In the genomic region with DNA sequence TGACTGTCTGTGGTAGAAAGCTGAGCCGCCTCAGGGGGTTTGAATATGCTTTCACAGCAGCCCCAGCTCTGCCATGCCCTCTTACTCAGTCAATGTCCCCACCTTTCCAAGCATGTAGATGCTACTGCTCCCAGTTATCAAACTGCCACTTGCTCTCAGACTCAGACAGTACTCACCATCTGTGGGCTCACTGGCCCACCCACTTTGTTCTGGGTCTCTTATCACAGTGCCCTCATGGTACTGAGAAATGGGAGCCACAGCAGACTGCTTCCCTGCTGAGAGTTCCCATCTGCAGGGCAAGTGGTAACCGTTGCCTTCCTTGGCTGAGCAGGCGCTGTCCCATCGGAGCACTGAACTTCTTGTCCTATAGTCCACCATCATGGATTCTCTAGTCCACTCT, we compare ENCODE assay signal across 18 mouse cellular contexts.
DNase-seq lines count a peak whose midpoint lies in the region; ATAC-seq and TF ChIP-seq lines count a peak whose summit lies in the region.
"Had no signal": no experiment of that assay in that cellular context is flagged by ENCODE, and none has a peak within 500 bp of the region (broad histone marks: within the 10 kb centered on the region; RNA-seq: fewer than 3 reads in every experiment).

No protein-coding gene starts in this region.

- no peak overlapping the region for H3K4me3 ChIP-seq in hindbrain, embryonic 13.5 days
- no peak overlapping the region for H3K4me3 ChIP-seq in hindbrain, embryonic 11.5 days (ENCODE audit: low read depth, low read length)
- no peak overlapping the region for H3K4me3 ChIP-seq in neural tube, embryonic 13.5 days
- no peak overlapping the region for H3K4me3 ChIP-seq in hindbrain, postnatal 0 days (ENCODE audit: low read length)
- H3K4me3 ChIP-seq: gastrocnemius, adult 2 months; heart, embryonic 15.5 days; myocyte had no signal

- no peaks in the 10 kb centered on the region for H3K36me3 ChIP-seq in hindbrain, embryonic 13.5 days
- H3K36me3 ChIP-seq in hindbrain, embryonic 11.5 days (ENCODE audit: control insufficient read depth, insufficient read depth, low read length) = no peaks in the 10 kb centered on the region
- H3K36me3 ChIP-seq in neural tube, embryonic 13.5 days = no peaks in the 10 kb centered on the region
- H3K36me3 ChIP-seq in hindbrain, postnatal 0 days (ENCODE audit: insufficient read depth, low read length) = no peaks in the 10 kb centered on the region
- H3K36me3 ChIP-seq: heart, embryonic 15.5 days had no signal

- no peak for ATAC-seq in hindbrain, embryonic 13.5 days (ENCODE audit: low FRiP score)
- ATAC-seq in hindbrain, embryonic 11.5 days (ENCODE audit: low FRiP score) = no peak
- ATAC-seq in neural tube, embryonic 13.5 days (ENCODE audit: low read depth) = no peak
- no peak for ATAC-seq in hindbrain, postnatal 0 days
- ATAC-seq: intestine, embryonic 16.5 days had no signal

- WGBS in hindbrain, embryonic 13.5 days = 81% methylated on average over 4 of the region's 4 CpGs
- WGBS in hindbrain, embryonic 11.5 days = 86% methylated on average over 4 of the region's 4 CpGs
- WGBS in neural tube, embryonic 13.5 days = 77% methylated on average over 4 of the region's 4 CpGs
- WGBS in hindbrain, postnatal 0 days = 78% methylated on average over 4 of the region's 4 CpGs

- peak overlapping the region; percentile 80 for H3K27ac ChIP-seq in hindbrain, embryonic 13.5 days
- no peak overlapping the region for H3K27ac ChIP-seq in hindbrain, embryonic 11.5 days (ENCODE audit: low read depth, low read length)
- peak overlapping the region; percentile 64 for H3K27ac ChIP-seq in neural tube, embryonic 13.5 days (replicated peaks)
- H3K27ac ChIP-seq in hindbrain, postnatal 0 days = peak overlapping the region; percentile 56; the same call in 1 of the 2 replicates
- H3K27ac ChIP-seq: gastrocnemius, adult 2 months; heart, embryonic 15.5 days had no signal

- H3K27me3 ChIP-seq in hindbrain, embryonic 13.5 days = no peaks in the 10 kb centered on the region
- H3K27me3 ChIP-seq in hindbrain, embryonic 11.5 days (ENCODE audit: control insufficient read depth, insufficient read depth, low read length) = no peaks in the 10 kb centered on the region
- H3K27me3 ChIP-seq in neural tube, embryonic 13.5 days = no peaks in the 10 kb centered on the region
- no peaks in the 10 kb centered on the region for H3K27me3 ChIP-seq in hindbrain, postnatal 0 days (ENCODE audit: insufficient read depth, low read length)
- H3K27me3 ChIP-seq: heart, embryonic 15.5 days had no signal

- H3K9ac ChIP-seq in hindbrain, embryonic 13.5 days = no peak overlapping the region
- no peak overlapping the region for H3K9ac ChIP-seq in hindbrain, embryonic 11.5 days (ENCODE audit: low read depth, low read length)
- H3K9ac ChIP-seq in neural tube, embryonic 13.5 days = no peak overlapping the region
- no peak overlapping the region for H3K9ac ChIP-seq in hindbrain, postnatal 0 days (replicated peaks; ENCODE audit: low read length)
- H3K9ac ChIP-seq: heart, embryonic 15.5 days had no signal

- H3K9me3 ChIP-seq in hindbrain, embryonic 13.5 days = peaks cover 3% of the 10 kb centered on the region; the same call in 1 of the 2 replicates
- no peaks in the 10 kb centered on the region for H3K9me3 ChIP-seq in hindbrain, embryonic 11.5 days (ENCODE audit: control insufficient read depth, low read length)
- H3K9me3 ChIP-seq in neural tube, embryonic 13.5 days = no peaks in the 10 kb centered on the region
- no peaks in the 10 kb centered on the region for H3K9me3 ChIP-seq in hindbrain, postnatal 0 days (ENCODE audit: low read length)
- H3K9me3 ChIP-seq: heart, embryonic 15.5 days had no signal

- TF ChIP-seq CTCF in hindbrain, postnatal 0 days (IDR thresholded peaks at IDR 0.05; ENCODE audit: low read depth) = no peak

- peaks cover 33% of the 10 kb centered on the region for H3K4me1 ChIP-seq in hindbrain, embryonic 13.5 days (replicated peaks)
- H3K4me1 ChIP-seq in hindbrain, embryonic 11.5 days (replicated peaks; ENCODE audit: control insufficient read depth, insufficient read depth, low read length) = 0 out of 2 replicates have a peak, but pooled peaks cover 2% of the 10 kb centered on the region
- H3K4me1 ChIP-seq in neural tube, embryonic 13.5 days (replicated peaks) = peaks cover 35% of the 10 kb centered on the region
- H3K4me1 ChIP-seq in hindbrain, postnatal 0 days (ENCODE audit: insufficient read depth, low read length) = peaks cover 13% of the 10 kb centered on the region; the same call in 1 of the 2 replicates

- DNase-seq in hindbrain, embryonic 11.5 days (ENCODE audit: low spot score) = no peak
- DNase-seq in neural tube, embryonic 10.5 days (ENCODE audit: extremely low spot score, low spot score) = no peak
- DNase-seq in hindbrain, postnatal 0 days (ENCODE audit: low spot score) = no peak
- DNase-seq in urinary bladder, adult 18-20 months (ENCODE audit: low spot score in 2 of 2) = no peak
- DNase-seq in spleen, adult 18-20 months = no peak
- DNase-seq: adrenal gland, adult 2 months; cerebellum, adult 8-10 months; gastrocnemius, adult 2 months; heart, postnatal 4 days; liver; lung, adult 18-20 months; lung, postnatal 14 days; retina, postnatal 1 day had no signal

- no peak overlapping the region for H3K4me2 ChIP-seq in hindbrain, embryonic 13.5 days
- no peak overlapping the region for H3K4me2 ChIP-seq in hindbrain, embryonic 11.5 days (replicated peaks; ENCODE audit: low read depth, low read length)
- H3K4me2 ChIP-seq in neural tube, embryonic 13.5 days = no peak overlapping the region
- no peak overlapping the region for H3K4me2 ChIP-seq in hindbrain, postnatal 0 days (ENCODE audit: low read depth, low read length)
- H3K4me2 ChIP-seq: heart, embryonic 15.5 days had no signal
